Mouse (Mus musculus) heart, embryonic 15.5 days (tissue): ENCODE results near the gene Marco. TPM values are rescaled to one million over a fixed set of nuclear protein-coding genes. Genes with fewer than 3 reads are reported as not detected.

Experiments used
- ATAC-seq: fragments of 200-750 bp; cut with Nextera tagmentation; replicated peaks from 2 replicates; pipeline ENCODE4 v1.8.0; 2017; ENCODE audit warnings: low read depth, moderate TSS enrichment; ENCODE audit not compliant: insufficient number of reproducible peaks, insufficient read depth, low FRiP score
- H3K27ac ChIP-seq: fragments of 300-500 bp; sonication (generic); 2 replicates; pipeline ENCODE4 v1.5.1; 2015; ENCODE audit warnings: mild to moderate bottlenecking, inconsistent platforms
- H3K27me3 ChIP-seq: fragments of 300-500 bp; sonication (generic); 2 replicates; pipeline ENCODE4 v1.6.1; 2015; ENCODE audit warnings: inconsistent platforms
- H3K36me3 ChIP-seq: fragments of 300-500 bp; sonication (generic); 2 replicates; pipeline ENCODE4 v1.6.1; 2015; ENCODE audit warnings: mild to moderate bottlenecking, inconsistent platforms
- H3K4me1 ChIP-seq: fragments of 300-500 bp; sonication (generic); replicated peaks from 2 replicates; pipeline ENCODE4 v1.6.1; 2015; ENCODE audit warnings: inconsistent platforms
- H3K4me2 ChIP-seq: fragments of 300-500 bp; sonication (generic); 2 replicates; pipeline ENCODE4 v1.6.1; 2015; ENCODE audit warnings: inconsistent platforms, mild to moderate bottlenecking, moderate library complexity
- H3K4me3 ChIP-seq: fragments of 300-500 bp; sonication (generic); 2 replicates; pipeline ENCODE4 v1.5.1; 2015; ENCODE audit warnings: mild to moderate bottlenecking, inconsistent platforms
- H3K9ac ChIP-seq: fragments of 300-500 bp; sonication (generic); 2 replicates; pipeline ENCODE4 v1.6.1; 2015; ENCODE audit warnings: mild to moderate bottlenecking, inconsistent platforms
- H3K9me3 ChIP-seq: fragments of 300-500 bp; sonication (generic); replicated peaks from 2 replicates; pipeline ENCODE4 v1.6.1; 2016; ENCODE audit warnings: inconsistent platforms
- WGBS: fragments of 180-500 bp; shearing (Covaris S2); methylation state at CpG from one replicate; pipeline ENCODE4 v1.1.7; 2015; ENCODE audit warnings: mixed read lengths; 5-methylcytosine and 5-hydroxymethylcytosine counted together
- polyA plus RNA-seq: library from polyadenylated mRNA; unstranded; fragments of >200 nt; fragmentation: Nextera tagmentation; extraction: Ambion mirVana; gene quantifications from 2 replicates; pipeline ENCODE4 v1.2.1, GENCODE M21; 2015

The Marco gene
- polyA plus RNA-seq, 1 experiment from 2014 or later: 0.13 TPM

- Histone ChIP-seq H3K4me2 (no peak overlapping the region), H3K4me3 (no peak overlapping the region), H3K27me3 (no peaks in the 10 kb centered on the region), H3K27ac (no peak overlapping the region), H3K36me3 (no peaks in the 10 kb centered on the region), H3K9ac (no peak overlapping the region), H3K4me1 (no peaks in the 10 kb centered on the region), H3K9me3 (no peaks in the 10 kb centered on the region)
- no peak for ATAC-seq
- WGBS: 81% methylated on average over 5 of the region's 5 CpGs
Observed at GRCm38 (mm10) chr1:120435591-120435990, 69.2 kb downstream of the Marco start.

GRCm38 (mm10) chr1:120430171-120430570 lies 74.7 kb downstream of the Marco start:
- H3K27ac ChIP-seq: no peak overlapping the region
- H3K4me2 ChIP-seq: no peak overlapping the region
- no peaks in the 10 kb centered on the region for H3K9me3 ChIP-seq
- H3K9ac ChIP-seq: no peak overlapping the region
- WGBS: 60% methylated on average over 5 of the region's 5 CpGs
- H3K27me3 ChIP-seq: no peaks in the 10 kb centered on the region
- H3K36me3 ChIP-seq: no peaks in the 10 kb centered on the region
- no peak for ATAC-seq
- H3K4me1 ChIP-seq: no peaks in the 10 kb centered on the region
- H3K4me3 ChIP-seq: no peak overlapping the region

- no peak overlapping the region for H3K9ac ChIP-seq
- H3K4me3 ChIP-seq: no peak overlapping the region
- H3K27ac ChIP-seq: no peak overlapping the region
- H3K36me3 ChIP-seq: no peaks in the 10 kb centered on the region
- no peaks in the 10 kb centered on the region for H3K27me3 ChIP-seq
- no peak for ATAC-seq
- no peaks in the 10 kb centered on the region for H3K4me1 ChIP-seq
- no peaks in the 10 kb centered on the region for H3K9me3 ChIP-seq
- 57% methylated on average over 8 of the region's 8 CpGs for WGBS
- no peak overlapping the region for H3K4me2 ChIP-seq
Observed at GRCm38 (mm10) chr1:120425587-120425986, 79.2 kb downstream of the Marco start.

Other genes starting within 250 kb of the Marco start
- 15.9 and 19.1 TPM in 2 replicates for gene Steap3, start 232.3 kb downstream of the Marco start, polyA plus RNA-seq
- 0.06 TPM in 1 of 2 replicates, not detected in the other for gene C1ql2, start 164.4 kb downstream of the Marco start, polyA plus RNA-seq
- gene En1, start 97.4 kb upstream of the Marco start, polyA plus RNA-seq: not detected in 2 replicates